Mouse (Mus musculus) midbrain, embryonic 13.5 days (tissue): ENCODE results near the gene Asic2. TPM values are rescaled to one million over a fixed set of nuclear protein-coding genes. Genes with fewer than 3 reads are reported as not detected.

Source experiments
- ATAC-seq: fragments of 200-750 bp; cut with Nextera tagmentation; 2 replicates; pipeline ENCODE4 v1.8.0; 2017; ENCODE audit warnings: mild to moderate bottlenecking, moderate TSS enrichment, moderate library complexity
- H3K27ac ChIP-seq: fragments of 300-500 bp; sonication (generic); 2 replicates; pipeline ENCODE4 v1.5.1; 2015; ENCODE audit warnings: inconsistent platforms, mild to moderate bottlenecking, moderate library complexity
- H3K27me3 ChIP-seq: fragments of 300-500 bp; sonication (generic); 2 replicates; pipeline ENCODE4 v1.6.1; 2015; ENCODE audit warnings: mild to moderate bottlenecking, inconsistent platforms
- H3K36me3 ChIP-seq: fragments of 300-500 bp; sonication (generic); 2 replicates; pipeline ENCODE4 v1.6.1; 2015; ENCODE audit warnings: mild to moderate bottlenecking, inconsistent platforms
- H3K4me1 ChIP-seq: fragments of 300-500 bp; sonication (generic); replicated peaks from 2 replicates; pipeline ENCODE4 v1.6.1; 2015; ENCODE audit warnings: inconsistent platforms
- H3K4me2 ChIP-seq: fragments of 300-500 bp; sonication (generic); replicated peaks from 2 replicates; pipeline ENCODE4 v1.6.1; 2015; ENCODE audit warnings: moderate library complexity, mild to moderate bottlenecking, inconsistent platforms
- H3K4me3 ChIP-seq: fragments of 300-500 bp; sonication (generic); replicated peaks from 2 replicates; pipeline ENCODE4 v1.5.1; 2015; ENCODE audit warnings: mild to moderate bottlenecking, inconsistent platforms
- H3K9ac ChIP-seq: fragments of 300-500 bp; sonication (generic); replicated peaks from 2 replicates; pipeline ENCODE4 v1.6.1; 2015; ENCODE audit warnings: mild to moderate bottlenecking, inconsistent platforms
- H3K9me3 ChIP-seq: fragments of 300-500 bp; sonication (generic); 2 replicates; pipeline ENCODE4 v1.6.1; 2016; ENCODE audit warnings: mild to moderate bottlenecking, inconsistent platforms
- WGBS: fragments of 180-500 bp; shearing (Covaris S2); methylation state at CpG from one replicate; pipeline ENCODE4 v1.1.7; 2015; 5-methylcytosine and 5-hydroxymethylcytosine counted together
- polyA plus RNA-seq: library from polyadenylated mRNA; unstranded; fragments of >200 nt; fragmentation: Nextera tagmentation; extraction: Ambion mirVana; gene quantifications from 2 replicates; pipeline ENCODE4 v1.2.1, GENCODE M21; 2015

The Asic2 gene
- polyA plus RNA-seq, 1 experiment from 2014 or later: 5.0 TPM

DNA sequence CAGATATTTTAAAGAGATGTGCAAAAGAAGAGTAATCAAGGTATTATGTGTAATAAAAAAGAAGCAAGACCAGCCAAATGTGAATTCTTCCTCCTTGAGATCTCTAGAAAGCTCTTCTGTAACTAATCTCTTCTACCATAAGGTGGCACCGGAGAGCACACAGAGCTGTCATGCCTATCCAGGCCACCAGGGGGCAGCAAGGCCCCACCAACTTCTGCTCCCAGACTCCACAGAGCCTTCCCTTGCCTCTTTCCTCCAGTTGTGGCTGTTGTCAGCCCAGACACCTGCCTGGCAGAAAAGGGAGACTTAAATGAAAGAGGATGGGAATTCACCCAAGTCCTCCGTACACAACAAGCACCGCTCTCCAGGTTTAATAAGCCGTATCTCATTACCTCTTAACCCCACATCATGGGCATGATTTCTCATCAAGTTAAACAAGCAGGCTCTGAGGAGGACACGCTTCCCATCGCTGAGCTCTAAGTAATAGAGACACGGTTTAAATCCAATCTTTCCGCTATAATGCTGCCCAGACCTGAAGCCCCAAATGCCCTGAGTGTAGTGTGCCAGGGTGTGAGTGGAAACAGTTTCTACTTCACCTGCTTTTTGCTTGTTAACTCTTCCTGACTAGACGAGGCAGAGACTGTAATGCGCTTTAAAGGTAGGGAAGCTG lies 28.1 kb upstream of the Asic2 start:
- no peaks in the 10 kb centered on the region for H3K27me3 ChIP-seq
- no peak overlapping the region for H3K27ac ChIP-seq
- H3K4me1 ChIP-seq: no peaks in the 10 kb centered on the region
- H3K4me3 ChIP-seq: no peak overlapping the region
- ATAC-seq: peak; percentile 66
- no peak overlapping the region for H3K9ac ChIP-seq
- WGBS: 70% methylated on average over 10 of the region's 10 CpGs
- no peaks in the 10 kb centered on the region for H3K36me3 ChIP-seq
- no peaks in the 10 kb centered on the region for H3K9me3 ChIP-seq
- H3K4me2 ChIP-seq: no peak overlapping the region

DNA sequence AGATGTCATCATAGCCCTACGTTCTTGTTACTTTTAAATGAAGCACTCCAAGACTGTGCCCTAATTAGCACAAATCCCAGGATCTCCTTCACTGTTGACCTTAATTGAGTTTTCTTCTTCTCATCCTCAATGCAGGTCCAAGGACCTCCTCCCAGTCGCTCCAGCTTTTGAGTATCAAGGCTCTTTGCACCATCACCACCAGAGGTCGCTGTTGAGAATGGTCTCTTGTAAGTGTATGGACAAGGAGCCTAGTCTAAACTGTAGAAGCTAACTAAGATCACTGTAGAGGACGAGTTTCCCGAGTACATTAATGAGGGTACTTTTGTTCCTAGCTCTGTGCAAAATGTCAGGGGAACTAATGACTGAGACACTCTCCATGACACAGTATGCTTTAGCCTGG lies 14.9 kb upstream of the Asic2 start:
- ATAC-seq: no peak
- H3K9me3 ChIP-seq: no peaks in the 10 kb centered on the region
- H3K36me3 ChIP-seq: no peaks in the 10 kb centered on the region
- H3K4me3 ChIP-seq: no peak overlapping the region
- WGBS: 40% methylated on average over 5 of the region's 5 CpGs
- no peak overlapping the region for H3K4me2 ChIP-seq
- H3K9ac ChIP-seq: no peak overlapping the region
- H3K4me1 ChIP-seq: peaks cover 5% of the 10 kb centered on the region
- no peaks in the 10 kb centered on the region; the same call in 1 of the 2 replicates for H3K27me3 ChIP-seq
- H3K27ac ChIP-seq: no peak overlapping the region

DNA sequence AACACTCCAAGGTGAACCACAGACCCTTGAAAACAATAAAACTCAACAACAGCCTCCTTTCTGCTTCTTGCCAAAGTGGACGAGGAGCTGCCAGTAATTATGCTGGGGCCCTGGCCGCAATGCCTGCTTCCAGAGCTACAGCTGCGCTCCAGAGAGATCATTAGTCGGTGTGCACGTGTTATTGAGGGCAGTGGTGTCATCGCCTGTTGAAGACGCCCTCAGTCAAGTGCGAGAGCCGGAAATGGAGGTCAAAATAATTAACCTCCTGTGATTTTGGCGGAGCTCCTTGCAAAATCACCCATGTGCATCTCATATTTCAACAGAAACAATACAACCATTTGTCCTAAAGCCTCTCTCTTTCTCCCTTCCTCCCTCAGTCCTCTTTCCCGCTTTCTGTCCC lies 13.9 kb upstream of the Asic2 start:
- Histone ChIP-seq H3K9me3 (no peaks in the 10 kb centered on the region), H3K4me1 (peaks cover 5% of the 10 kb centered on the region), H3K4me2 (no peak overlapping the region), H3K9ac (no peak overlapping the region), H3K27me3 (no peaks in the 10 kb centered on the region; the same call in 1 of the 2 replicates), H3K36me3 (no peaks in the 10 kb centered on the region), H3K4me3 (no peak overlapping the region), H3K27ac (no peak overlapping the region)
- 46% methylated on average over 11 of the region's 11 CpGs for WGBS
- no peak for ATAC-seq

GRCm38 (mm10) chr11:81974577-81974976 lies 6.3 kb upstream of the Asic2 start:
- peak; percentile 80 for ATAC-seq
- H3K27ac ChIP-seq: no peak overlapping the region
- 18% methylated on average over 5 of the region's 5 CpGs for WGBS

DNA sequence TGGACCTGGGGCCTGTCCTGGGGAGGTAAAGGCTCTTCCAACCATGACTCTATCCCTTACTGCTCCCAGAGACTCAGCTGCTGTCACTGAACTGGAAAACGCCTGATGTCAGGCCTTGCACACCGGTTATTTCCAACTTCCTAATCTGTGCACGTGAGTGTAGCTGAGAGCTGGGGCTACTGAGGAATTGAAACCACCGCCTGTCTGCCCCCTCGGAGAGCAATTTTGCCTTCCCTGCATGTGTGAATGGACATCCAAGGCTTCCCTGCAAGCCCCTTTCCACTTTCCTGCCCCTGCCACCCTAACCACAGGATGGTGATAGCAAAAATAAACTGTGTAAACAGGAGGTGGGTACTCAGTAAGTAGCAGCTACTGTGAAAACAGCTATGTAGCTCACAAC lies 5.4 kb upstream of the Asic2 start:
- no peak for ATAC-seq
- peaks cover 10% of the 10 kb centered on the region; the same call in 1 of the 2 replicates for H3K27me3 ChIP-seq
- peaks cover 16% of the 10 kb centered on the region for H3K4me1 ChIP-seq
- no peaks in the 10 kb centered on the region for H3K9me3 ChIP-seq
- no peak overlapping the region for H3K4me3 ChIP-seq
- no peak overlapping the region for H3K27ac ChIP-seq
- no peak overlapping the region for H3K4me2 ChIP-seq
- H3K9ac ChIP-seq: no peak overlapping the region
- H3K36me3 ChIP-seq: no peaks in the 10 kb centered on the region
- whole genome bisulfite sequencing: 51% methylated on average over 5 of the region's 5 CpGs

More at GRCm38 (mm10) chr11:81974577-81974976, 6.3 kb upstream of the Asic2 start:
- Histone ChIP-seq H3K9me3 (no peaks in the 10 kb centered on the region), H3K4me1 (peaks cover 7% of the 10 kb centered on the region), H3K4me3 (no peak overlapping the region), H3K27me3 (peaks cover 10% of the 10 kb centered on the region; the same call in 1 of the 2 replicates), H3K36me3 (no peaks in the 10 kb centered on the region), H3K4me2 (no peak overlapping the region), H3K9ac (no peak overlapping the region)

GRCm38 (mm10) chr11:81972044-81972443 lies 3.8 kb upstream of the Asic2 start:
- Histone ChIP-seq H3K36me3 (no peaks in the 10 kb centered on the region), H3K27me3 (peaks cover 20% of the 10 kb centered on the region), H3K27ac (no peak overlapping the region), H3K4me3 (no peak overlapping the region), H3K9ac (no peak overlapping the region), H3K4me2 (no peak overlapping the region), H3K9me3 (no peaks in the 10 kb centered on the region), H3K4me1 (peaks cover 32% of the 10 kb centered on the region)
- 56% methylated on average over 3 of the region's 3 CpGs for WGBS
- no peak for ATAC-seq

DNA sequence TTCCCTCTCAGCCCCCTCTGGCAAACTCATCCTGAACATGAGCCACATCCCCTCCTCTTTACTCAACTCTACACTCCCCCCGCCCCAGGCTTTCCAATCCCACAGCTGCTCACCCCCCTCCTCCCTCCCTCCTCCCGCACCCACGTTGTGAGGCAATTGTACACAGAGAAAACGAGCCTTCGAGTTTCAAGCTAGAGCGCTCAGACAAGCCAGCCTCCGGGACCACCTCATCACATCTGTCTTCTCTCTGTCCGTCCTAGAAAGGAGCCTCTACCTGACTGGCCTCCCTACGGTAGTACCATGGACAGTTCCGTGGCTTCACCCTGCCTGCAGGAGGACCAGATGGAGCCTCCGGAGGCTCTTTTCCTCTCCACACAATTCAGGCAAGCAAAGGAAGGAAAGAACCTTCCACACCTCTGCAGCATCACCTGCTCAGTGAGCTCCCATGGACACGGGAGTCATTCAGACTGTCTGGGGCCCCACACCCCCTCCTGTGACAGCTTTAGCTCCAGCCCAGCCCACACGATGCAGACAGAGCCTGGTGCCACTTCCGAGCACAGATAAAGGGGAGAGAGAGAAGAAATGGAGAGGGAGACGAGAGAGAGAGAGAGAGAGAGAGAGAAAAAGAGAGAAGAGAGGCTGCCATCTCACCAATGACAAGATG lies 1.5 kb downstream of the Asic2 start:
- 6% methylated on average over 15 of the region's 15 CpGs for WGBS
- no peak overlapping the region for H3K27ac ChIP-seq
- no peaks in the 10 kb centered on the region for H3K36me3 ChIP-seq
- ATAC-seq: peak; percentile 40; the same call in 1 of the 2 replicates
- H3K9me3 ChIP-seq: no peaks in the 10 kb centered on the region
- H3K4me3 ChIP-seq: peak overlapping the region; percentile 15; the same call in 1 of the 2 replicates
- H3K9ac ChIP-seq: no peak overlapping the region; the same call in 1 of the 2 replicates
- peak overlapping the region; percentile 79 for H3K4me2 ChIP-seq
- H3K4me1 ChIP-seq: peaks cover 43% of the 10 kb centered on the region
- peaks cover 31% of the 10 kb centered on the region for H3K27me3 ChIP-seq

- no peaks in the 10 kb centered on the region for H3K9me3 ChIP-seq
- no peak overlapping the region for H3K9ac ChIP-seq
- ATAC-seq: peak; percentile 29; the same call in 1 of the 2 replicates
- H3K4me2 ChIP-seq: peak overlapping the region; percentile 79
- peaks cover 31% of the 10 kb centered on the region for H3K27me3 ChIP-seq
- no peaks in the 10 kb centered on the region for H3K36me3 ChIP-seq
- no peak overlapping the region for H3K27ac ChIP-seq
- peaks cover 43% of the 10 kb centered on the region for H3K4me1 ChIP-seq
- WGBS: 49% methylated on average over 11 of the region's 11 CpGs
- peak overlapping the region; percentile 15; the same call in 1 of the 2 replicates for H3K4me3 ChIP-seq
Measured at GRCm38 (mm10) chr11:81965653-81966625, 2.3 kb downstream of the Asic2 start.

DNA sequence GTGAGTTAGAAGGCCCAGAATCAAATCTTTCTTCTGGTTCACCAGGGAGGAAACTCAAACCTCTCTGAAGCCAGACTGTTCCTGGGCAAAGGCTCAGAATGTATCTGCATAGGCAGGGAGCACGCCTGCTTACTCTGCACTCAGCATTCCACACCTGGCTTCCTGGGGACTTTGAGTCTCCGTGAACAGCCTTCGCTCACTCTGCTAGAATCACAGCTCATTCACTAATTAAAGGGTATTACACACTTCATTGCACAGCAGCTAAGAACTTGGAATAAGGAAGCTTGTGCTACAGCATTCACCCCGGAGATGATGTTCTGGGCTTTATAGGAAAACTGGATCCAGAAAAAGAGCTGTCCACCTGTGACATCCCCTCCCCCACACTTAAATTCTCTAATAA lies 3.7 kb downstream of the Asic2 start:
- 42% methylated on average over 4 of the region's 4 CpGs for WGBS
- peaks cover 21% of the 10 kb centered on the region for H3K27me3 ChIP-seq
- no peaks in the 10 kb centered on the region for H3K36me3 ChIP-seq
- H3K27ac ChIP-seq: no peak overlapping the region
- no peak for ATAC-seq
- peaks cover 41% of the 10 kb centered on the region for H3K4me1 ChIP-seq
- no peak overlapping the region for H3K4me3 ChIP-seq
- no peaks in the 10 kb centered on the region for H3K9me3 ChIP-seq
- H3K9ac ChIP-seq: no peak overlapping the region
- H3K4me2 ChIP-seq: no peak overlapping the region

DNA sequence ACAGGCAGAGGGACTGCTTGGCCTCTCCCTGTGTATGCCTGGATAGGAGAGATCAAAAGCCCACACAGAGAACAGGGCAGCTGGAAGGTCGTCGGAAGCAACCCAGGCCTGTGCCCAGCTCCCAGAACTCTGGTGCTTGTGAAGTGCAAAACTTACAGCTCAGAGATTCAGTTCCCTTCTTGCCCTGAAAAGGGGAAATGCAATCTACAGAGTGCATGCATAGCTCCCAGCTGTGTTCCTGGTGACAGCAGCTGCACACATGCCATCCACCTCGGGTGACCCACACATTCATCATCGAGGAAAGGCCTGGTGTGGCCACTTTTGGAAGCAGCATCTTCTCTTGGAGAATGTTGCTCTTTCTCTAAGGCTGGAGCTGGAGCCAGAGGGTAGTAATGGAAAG lies 13.9 kb downstream of the Asic2 start:
- H3K4me1 ChIP-seq: no peaks in the 10 kb centered on the region
- H3K36me3 ChIP-seq: no peaks in the 10 kb centered on the region
- no peak for ATAC-seq
- no peaks in the 10 kb centered on the region for H3K9me3 ChIP-seq
- no peak overlapping the region for H3K27ac ChIP-seq
- H3K4me3 ChIP-seq: no peak overlapping the region
- 62% methylated on average over 4 of the region's 4 CpGs for WGBS
- H3K4me2 ChIP-seq: no peak overlapping the region
- no peak overlapping the region for H3K9ac ChIP-seq
- no peaks in the 10 kb centered on the region for H3K27me3 ChIP-seq

- Histone ChIP-seq H3K4me1 (no peaks in the 10 kb centered on the region), H3K4me2 (no peak overlapping the region), H3K36me3 (no peaks in the 10 kb centered on the region), H3K27me3 (no peaks in the 10 kb centered on the region), H3K9me3 (no peaks in the 10 kb centered on the region), H3K9ac (no peak overlapping the region), H3K27ac (no peak overlapping the region), H3K4me3 (no peak overlapping the region)
- 92% methylated on average over 1 of the region's 1 CpGs for WGBS
- ATAC-seq: no peak
Measured at GRCm38 (mm10) chr11:81948021-81948420, 20.2 kb downstream of the Asic2 start.

DNA sequence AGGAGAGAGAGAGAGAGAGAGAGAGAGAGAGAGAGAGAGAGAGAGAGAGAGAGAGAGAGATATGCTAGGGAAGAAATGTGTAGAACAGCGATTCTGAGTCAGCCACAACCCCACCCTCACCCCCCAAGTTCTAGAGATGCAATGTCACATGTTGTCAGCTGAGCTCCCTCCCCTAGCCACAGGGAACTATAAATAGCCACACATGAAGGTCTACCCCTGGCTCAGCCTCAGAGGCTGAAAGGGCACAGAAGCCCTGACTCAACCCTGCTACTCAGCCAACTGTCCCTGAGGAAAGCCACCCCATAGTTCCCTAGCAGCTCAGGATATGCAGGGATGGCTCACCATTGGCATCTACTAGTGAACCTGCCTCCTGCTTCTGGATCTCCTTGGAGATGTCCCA lies 26.1 kb downstream of the Asic2 start:
- Histone ChIP-seq H3K4me1 (no peaks in the 10 kb centered on the region), H3K9ac (no peak overlapping the region), H3K36me3 (no peaks in the 10 kb centered on the region), H3K4me3 (no peak overlapping the region), H3K27ac (no peak overlapping the region), H3K27me3 (no peaks in the 10 kb centered on the region), H3K4me2 (no peak overlapping the region), H3K9me3 (no peaks in the 10 kb centered on the region)
- no peak for ATAC-seq
- WGBS: 69% methylated on average over 1 of the region's 1 CpGs
